Mouse (Mus musculus) CD4-positive helper T cell, adult 2 months (primary cell): ENCODE results near the gene Slc13a2.
A peak's percentile ranks its signal among the peaks of the same experiment; 100 is the strongest.

Experiments
- DNase-seq: peaks from one replicate; pipeline ENCODE4 v3.0.0-alpha.2; 2012; ENCODE audit warnings: low read depth, missing footprints, low spot score

Gene Slc13a2

GRCm38 (mm10) chr11:78435776-78436349 is 13.8 kb upstream of the Slc13a2 start:
- peak; percentile 53 for DNase-seq

DNA sequence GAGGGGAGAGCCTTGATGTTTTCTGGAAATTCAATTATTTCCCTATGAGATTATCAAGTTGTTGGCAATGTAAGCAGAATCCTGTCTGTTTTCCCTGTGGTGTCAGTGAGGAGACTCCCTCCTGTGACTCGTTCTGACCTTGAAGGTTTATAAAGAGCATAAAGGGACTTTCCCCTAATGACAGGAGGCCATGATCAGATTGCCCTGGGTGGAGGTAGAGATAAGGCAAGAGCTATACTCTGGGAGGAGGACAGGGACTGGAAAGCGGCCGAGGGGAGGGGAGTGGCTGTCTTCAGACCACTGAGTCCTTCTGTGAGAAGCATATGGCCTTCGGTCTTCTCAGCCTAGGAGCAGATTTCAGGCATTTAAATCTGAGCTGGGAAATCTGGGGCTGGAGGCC is 12.0 kb upstream of the Slc13a2 start:
- no peak for DNase-seq

DNA sequence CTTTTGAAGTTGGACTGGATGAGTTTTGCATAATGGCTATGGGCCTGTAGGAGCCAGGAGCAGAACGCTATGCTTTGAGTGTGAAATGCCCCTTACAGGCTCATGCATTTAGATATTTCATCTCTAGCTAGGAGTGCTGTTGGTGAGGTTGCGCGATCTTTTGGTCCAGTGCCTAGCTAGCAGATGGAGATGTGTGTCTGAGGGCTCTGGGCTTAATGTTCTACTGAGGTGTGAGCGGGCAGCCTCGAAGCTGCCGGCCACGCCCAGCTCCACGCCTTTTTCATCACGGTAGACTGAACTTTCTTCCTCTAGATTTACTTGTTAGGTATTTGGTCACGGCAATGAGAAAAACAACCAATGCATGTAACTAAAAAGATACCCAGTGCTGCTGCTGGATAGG is 9.2 kb upstream of the Slc13a2 start:
- DNase-seq, result no peak

DNA sequence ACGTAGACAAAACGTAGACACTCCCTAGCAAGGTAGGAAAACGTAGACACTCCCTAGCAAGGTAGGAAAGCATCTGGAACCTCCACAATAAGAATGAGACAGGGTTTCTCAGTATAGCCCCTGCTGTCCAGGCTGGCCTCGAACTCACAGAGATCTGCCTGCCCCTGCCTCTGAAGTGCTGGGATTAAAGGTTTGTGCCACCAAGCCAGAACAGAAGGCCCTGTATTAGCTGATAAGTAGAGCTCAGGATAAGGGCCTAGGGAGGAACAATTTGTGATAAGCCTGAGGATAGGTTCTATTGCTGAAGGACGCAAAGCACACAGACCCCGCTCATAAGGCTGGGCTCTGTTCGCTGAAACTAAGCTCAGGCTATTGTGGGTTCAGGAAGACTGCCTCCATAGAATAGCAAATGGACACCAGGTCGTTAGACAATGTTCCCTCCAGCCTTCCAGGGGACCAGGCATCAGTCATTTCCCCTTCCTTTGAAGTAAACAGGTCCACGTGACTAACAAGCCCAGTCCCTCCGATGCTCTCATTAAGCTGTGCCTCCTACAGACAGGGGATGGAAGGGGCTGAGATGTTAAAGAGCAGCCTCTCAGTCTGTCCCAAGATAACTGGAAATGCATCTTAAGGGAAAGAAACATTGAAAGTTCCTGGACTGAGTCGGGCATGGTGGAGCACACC is 8.3 kb upstream of the Slc13a2 start:
- DNase-seq, result no peak

- DNase-seq, result no peak
Measured at GRCm38 (mm10) chr11:78428309-78428708, 6.3 kb upstream of the Slc13a2 start.

- no peak for DNase-seq
Measured at GRCm38 (mm10) chr11:78427655-78428054, 5.6 kb upstream of the Slc13a2 start.

DNA sequence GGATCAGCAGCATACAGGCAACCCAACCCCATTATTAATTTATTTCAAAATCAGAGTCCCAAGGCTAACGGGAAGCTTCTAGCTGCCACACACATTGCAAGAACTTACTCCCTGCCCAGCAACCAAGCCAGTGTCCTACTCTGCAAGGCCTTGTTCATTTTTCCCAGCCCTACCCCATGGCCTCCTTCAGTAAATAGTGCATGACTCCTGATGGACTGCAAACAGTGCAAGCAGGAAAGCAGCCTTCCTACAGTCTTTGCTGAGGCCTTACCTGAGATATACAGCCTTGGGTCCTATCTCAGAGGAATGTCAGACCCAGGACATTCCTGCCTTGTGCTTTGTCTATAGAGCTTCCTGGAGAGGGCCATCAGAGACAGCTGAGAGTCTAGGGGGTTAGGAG is 3.6 kb upstream of the Slc13a2 start:
- no peak for DNase-seq

DNA sequence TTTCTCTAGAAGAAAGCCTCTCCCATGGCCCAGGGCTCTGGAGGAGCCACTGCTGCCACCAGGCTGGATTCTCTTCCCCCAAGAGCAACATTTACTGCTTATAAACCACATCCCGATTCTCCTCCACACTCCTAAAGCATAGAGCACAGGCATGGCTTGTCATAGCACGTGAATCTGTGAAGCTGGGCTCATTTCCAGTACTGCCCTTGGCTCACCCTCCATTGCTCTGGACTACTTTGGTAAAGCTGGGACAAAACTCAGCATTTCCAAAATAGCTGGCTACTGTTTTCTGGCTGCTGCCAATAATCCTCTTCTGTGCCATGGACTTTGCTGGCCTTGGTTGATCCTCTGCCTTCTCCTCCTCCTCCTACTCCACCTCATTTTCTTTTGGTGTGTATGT is 2.3 kb upstream of the Slc13a2 start:
- no peak for DNase-seq

DNA sequence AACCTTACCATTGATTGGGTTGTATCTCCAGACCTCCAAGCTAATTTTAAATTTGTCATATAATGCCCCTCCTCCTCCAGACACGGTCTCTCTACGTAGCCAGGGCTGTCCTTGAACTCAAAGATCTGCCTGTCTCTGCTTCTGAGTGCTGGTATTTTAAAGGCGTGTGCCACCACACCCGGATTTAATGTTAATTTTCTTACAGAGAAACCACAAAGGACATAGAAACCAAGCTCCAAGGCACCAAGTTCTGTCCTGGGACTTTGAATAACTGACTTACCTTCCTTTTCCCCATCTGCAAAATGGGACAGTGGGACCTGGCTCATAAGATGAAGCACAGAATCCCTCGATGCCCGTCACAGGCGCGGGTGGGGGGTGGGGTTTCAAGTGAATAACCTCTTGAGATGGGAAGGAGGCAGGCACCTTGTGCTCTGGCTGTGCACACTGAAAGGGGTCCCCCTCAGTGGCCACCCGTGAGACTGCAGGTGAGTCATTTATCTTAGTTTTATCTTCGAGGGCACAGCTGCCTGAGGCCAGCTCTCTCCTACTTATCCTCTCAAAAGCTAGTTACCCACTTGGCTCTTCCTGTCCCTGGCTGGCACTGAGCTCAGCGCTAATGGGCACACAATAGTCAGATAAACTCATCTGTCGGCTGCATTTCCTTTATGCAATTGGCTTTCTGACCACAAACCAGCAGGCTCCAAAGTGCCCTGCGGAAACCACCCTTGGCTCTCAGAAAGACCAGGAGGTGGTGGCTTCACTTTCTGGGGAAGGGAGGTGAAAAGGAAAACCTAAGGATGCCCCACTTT is 612 bp downstream of the Slc13a2 start:
- no peak for DNase-seq

DNA sequence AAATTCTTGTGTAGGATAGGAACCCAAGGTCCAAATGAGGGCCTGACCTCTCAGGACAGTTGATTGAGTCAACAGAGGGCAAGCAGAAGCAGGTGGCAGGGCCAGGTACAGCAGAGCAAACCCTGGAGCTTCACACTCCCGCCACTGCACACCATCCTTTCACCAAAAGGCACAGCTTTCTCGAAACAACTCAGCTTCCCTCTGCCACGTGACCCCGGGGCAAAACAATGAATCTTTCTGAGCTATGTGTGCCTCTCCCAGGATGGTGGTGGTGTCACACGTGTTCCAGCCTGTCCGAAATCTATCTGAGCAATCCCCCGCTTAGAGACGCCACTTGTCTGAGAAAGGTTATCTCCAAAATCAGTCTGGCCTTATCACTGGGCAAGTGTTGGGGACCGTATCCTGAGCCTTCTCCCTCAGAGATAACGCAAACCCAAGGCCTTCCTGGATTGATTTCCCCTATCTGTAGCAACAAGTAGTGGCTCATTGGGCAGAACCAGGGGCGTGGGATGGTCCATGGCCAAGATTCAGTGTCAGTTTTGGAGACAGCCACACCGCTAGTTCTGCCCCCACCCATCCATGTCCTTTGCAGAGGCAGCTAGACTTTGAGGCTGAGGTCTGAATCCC is 1.6 kb downstream of the Slc13a2 start:
- no peak for DNase-seq

DNA sequence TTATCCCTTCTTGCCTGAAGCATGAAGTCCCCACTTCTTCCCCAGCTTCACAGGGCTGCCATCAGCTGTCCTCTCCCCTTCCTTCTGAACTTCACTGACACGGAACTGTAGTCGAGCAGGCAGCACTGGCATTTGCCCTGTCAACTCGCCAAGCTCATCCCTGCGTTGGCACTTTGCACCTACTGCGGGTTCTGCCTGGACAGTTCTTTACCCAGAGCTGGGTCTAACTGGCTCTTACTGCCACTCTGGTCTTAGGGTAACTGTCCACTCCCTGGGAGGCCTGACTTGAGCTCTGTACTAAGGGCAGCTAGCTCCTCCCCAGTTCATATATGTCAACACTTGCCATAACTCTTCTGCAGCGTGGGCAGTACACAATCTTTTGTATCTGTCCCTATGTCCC is 5.2 kb downstream of the Slc13a2 start:
- DNase-seq, result no peak

GRCm38 (mm10) chr11:78412861-78413260 is 9.2 kb downstream of the Slc13a2 start:
- no peak for DNase-seq

DNA sequence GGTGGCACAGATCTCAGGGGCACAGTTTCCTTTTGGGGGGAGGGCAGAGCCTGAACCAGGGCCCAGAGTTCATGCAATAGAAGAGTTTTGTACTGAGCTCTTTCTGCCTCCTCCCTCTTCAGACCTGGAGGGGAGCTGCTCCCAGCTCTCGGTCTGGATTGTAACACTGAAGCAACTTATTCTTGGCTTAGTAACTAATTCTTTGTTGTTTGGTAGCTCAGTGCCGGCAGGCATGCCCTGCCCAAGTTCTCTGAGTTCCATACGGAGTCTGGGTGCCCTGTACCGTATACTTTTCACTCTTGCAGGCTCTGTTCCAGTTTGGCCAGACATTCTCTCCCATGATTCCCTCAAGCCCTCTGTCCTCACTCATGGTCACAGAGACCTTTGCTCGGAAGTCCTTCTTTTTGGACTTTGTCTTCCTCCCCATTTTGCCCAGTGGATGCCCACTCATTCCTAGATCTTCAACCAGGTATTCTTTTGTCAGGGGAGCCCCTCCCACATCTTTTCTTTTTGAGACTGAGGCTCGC is 9.6 kb downstream of the Slc13a2 start:
- DNase-seq, result no peak

- DNase-seq, result no peak
Measured at GRCm38 (mm10) chr11:78411606-78412323, 10.3 kb downstream of the Slc13a2 start.

DNA sequence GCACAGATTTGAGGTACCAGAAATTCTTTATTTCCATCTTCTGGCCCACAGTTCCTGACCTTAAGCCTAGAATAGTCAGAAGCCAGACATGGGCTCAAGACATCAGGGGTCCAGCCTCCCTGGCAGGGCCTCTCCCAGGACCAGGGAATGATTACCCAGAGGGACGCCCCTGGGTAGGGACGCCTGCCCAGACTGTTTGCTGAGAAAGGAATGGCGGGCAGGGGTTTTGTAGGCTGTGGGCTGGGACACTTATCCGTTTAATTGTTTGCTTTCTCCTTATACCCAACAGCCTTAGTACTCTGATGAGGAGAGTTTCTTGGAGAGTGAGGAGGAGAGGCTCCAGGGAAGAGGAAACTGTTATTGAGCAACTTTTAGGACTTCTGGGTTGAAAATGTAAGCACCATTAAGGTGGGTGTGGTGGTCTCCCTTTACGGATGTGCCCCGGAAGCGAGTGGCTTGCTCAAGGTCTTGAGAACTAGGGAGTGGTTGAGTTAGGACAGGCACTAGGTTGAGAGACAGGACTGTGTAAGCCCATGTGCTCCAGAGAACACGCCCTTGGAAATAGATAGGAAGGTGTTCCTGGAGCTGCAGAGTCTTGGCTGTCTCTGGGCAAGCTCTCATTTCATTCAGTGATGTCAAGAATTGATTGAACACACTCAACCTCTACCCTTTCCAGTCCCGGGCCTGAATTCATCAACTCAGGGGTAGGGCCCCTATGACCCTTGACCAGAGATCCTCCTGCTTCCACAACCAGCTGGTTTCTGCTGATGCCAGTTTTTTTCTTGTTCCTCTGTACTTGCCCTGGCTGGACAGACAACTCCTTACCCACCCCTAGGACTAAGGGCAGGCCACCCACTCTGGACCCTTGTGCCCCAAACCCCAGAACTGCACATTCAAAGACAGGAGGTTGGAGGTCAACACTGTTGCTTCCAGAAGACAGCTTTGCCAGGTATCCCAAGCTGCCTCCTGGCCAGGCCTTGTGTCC is 13.5 kb downstream of the Slc13a2 start:
- no peak for DNase-seq

DNA sequence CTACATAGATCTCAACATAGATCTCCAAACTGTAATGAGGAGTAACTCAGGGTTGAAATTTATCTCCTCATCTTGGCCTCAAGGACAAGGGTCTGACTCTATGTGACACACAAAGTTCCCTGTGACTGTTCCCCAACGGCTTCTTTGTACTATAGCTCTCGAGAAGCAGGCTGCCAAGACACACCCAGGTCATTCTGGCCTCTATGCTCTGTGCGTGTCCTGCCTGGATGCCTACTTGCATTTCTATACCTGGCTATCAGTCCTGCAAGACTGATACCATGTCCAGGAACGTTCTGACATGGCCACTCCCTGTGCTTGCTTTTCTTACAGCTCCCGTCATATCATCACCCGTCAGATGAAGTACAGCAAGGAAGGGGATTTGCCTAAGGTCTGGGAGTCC is 20.0 kb downstream of the Slc13a2 start:
- no peak for DNase-seq

GRCm38 (mm10) chr11:78401469-78401868 is 20.5 kb downstream of the Slc13a2 start:
- DNase-seq, result no peak

DNA sequence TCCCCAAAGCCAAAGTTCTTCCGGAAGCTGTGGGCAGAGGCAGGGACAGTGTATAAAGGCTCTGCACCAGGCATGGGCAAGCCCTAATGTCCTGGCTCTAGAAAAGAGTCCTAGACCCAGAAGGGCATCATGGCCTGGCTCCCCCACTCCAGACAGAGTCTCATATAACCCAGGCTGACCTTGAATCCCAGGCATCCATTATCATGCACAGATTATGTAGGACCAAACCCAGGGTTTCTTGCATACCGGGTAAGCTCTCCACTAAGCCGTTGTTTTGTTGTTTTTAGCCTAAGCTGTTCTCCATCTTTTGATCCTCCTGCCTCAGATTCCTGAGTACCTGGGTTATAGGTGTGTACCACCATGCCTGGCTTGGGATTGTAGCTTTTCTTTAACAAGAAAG is 21.1 kb downstream of the Slc13a2 start:
- DNase-seq, result no peak

- peak; percentile 50 for DNase-seq
Measured at GRCm38 (mm10) chr11:78399680-78400079, 22.3 kb downstream of the Slc13a2 start.

DNA sequence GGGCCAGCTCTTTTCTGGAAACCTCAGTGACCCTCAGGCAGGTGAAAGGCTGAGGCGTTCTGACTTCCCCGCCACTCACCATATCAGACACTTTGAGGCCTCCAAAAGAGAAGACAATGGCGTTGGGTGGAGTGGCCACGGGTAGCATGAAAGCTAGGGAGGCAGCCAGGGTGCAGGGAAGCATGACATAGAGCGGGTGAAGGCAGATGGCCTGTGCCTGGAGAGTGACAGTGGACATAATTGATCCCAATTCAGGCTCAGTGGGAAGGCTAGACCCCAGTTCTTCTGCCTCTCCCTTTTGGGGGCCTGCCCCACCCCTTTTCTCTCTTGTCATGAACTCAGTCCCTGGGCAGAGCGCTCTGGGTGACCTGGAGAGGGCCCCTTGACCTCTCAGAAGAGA is 23.8 kb downstream of the Slc13a2 start:
- no peak for DNase-seq
